Mouse (Mus musculus): Measurements from ENCODE around the gene Gnb1l. TPM values are rescaled to one million over a fixed set of nuclear protein-coding genes. Genes with fewer than 3 reads are reported as not detected.

The Gnb1l gene
- 1 to 10 TPM; 5.8 to 6.0 TPM for total RNA-seq (2021)
- long read RNA-seq, experiment 1, transcript Gnb1l-202 (8 exons, 3,549 nt) = major isoform, 6 of 16 reads
- long read RNA-seq, experiment 1, partial matches to known transcripts = 1 of 16 reads
- long read RNA-seq, experiment 1, other reads (novel, unspliced or antisense) = 7 of 16 reads
- long read RNA-seq, experiment 2, partial matches to known transcripts = 0 of 15 reads
- long read RNA-seq, experiment 2, other reads (novel, unspliced or antisense) = 8 of 15 reads

GRCm38 (mm10) chr16:18498558-18498990 is at the start of gene Gnb1l, which contains the start of gene Rtl10:
Gene Gnb1l, plus strand, starts transcription at chr16:18498713.
Gene Rtl10, plus strand, starts transcription at chr16:18498901.
- TF ChIP-seq CTCF (conservative IDR thresholded peaks at IDR 0.05) = no peak
- peak; percentile 93 to 97 for DNase-seq (ENCODE audit: low spot score in 2 of 2)
- H3K4me3 ChIP-seq = peak within 1 kb of the TSS; percentile 91
- H3K27ac ChIP-seq = peak within 1 kb of the TSS; percentile 94

DNA sequence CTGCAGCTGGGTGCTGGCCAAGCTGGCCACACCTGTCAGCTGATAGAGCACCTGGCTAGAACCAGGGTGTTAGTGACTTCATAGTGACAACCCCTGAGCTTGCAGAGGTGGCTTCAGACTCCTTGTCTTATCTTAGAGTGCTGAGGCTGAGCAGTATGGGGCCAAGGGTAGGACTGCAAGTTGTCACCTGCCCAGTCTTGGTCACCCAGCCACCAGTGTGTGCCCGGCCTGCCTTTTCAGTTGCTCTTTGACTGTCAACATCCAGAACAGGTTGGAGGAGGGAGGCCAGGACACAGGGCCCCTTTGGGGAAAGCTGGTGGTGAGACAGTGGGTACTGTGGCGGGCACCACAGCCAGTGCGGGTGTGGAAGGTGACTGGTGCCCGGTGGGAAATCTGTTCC is 49.5 kb upstream of the Gnb1l start:
- DNase-seq (ENCODE audit: low spot score in 2 of 2) = no peak
- Histone ChIP-seq H3K4me3 (no peak overlapping the region), H3K27ac (no peak overlapping the region)
- TF ChIP-seq CTCF (conservative IDR thresholded peaks at IDR 0.05) = no peak

DNA sequence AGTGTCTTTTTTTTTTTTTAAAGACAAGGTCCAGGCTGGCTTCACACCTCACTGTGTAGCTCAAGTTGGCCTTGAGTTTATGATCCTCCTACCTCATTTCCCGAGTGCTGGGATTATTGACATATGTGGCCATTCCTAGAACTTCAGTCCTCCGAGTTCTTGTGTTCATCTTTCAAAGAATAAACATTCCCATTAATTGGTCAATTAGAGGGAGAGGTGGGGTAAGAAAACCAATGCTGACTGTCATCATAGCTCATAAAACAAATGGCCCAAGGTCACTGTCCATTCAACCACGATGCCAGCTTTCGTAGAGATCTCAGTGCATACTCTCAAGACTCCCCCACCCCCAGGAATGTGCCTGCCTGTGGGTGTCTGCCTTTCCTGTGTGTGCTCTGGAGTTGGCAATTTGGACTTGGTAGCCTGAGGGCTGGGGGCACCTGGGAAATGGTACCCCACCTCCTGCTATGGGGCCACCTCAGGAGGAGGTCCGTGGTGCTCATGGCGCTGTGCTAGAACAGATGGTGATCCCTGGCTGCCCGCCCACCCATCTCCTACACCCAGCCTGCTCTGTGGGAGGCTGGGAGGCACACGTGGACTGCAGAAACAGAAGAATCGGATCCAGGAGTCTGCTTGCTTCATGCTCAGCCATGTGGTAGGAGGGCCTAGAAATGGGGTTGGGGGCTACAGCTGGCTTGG is 46.9 kb upstream of the Gnb1l start:
- H3K27ac ChIP-seq = peak overlapping the region; percentile 93
- DNase-seq (ENCODE audit: low spot score in 2 of 2) = peak; percentile 82
- no peak overlapping the region for H3K4me3 ChIP-seq
- no peak for TF ChIP-seq CTCF (conservative IDR thresholded peaks at IDR 0.05)

DNA sequence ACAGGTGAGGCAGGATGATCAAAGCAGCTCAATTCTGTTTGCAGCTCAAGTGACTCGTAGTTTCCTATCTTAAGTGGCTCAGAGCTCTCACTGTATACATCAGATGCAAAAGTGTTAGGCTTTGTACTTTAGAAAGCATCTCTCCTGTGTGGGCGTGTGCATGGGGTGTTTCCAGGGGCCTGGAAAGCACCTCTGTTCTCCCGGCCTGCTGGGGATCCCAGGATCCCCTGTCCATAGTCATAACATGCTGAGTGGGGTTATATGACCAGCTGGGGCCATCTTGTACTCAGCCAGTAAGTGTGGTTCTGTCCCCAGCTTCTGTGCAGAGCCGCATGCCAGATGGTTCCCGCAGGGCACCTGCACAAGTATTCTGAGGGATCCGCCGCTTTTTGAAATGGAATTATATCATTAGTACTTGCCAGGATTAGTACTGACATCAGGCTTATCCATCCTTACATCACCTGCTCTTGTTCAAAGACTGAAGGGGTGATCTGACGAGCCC is 46.1 kb upstream of the Gnb1l start:
- Histone ChIP-seq H3K4me3 (no peak overlapping the region; the same call in 1 of the 2 replicates), H3K27ac (peak overlapping the region; percentile 93)
- TF ChIP-seq CTCF (conservative IDR thresholded peaks at IDR 0.05) = no peak
- DNase-seq (ENCODE audit: low spot score in 2 of 2) = peak; percentile 32 to 58

- no peak for TF ChIP-seq CTCF (conservative IDR thresholded peaks at IDR 0.05)
- no peak for DNase-seq (ENCODE audit: low spot score in 2 of 2)
- peak overlapping the region; percentile 93 for H3K27ac ChIP-seq
- no peak overlapping the region for H3K4me3 ChIP-seq
These were observed 44.7 kb upstream of the Gnb1l start for GRCm38 (mm10) chr16:18453846-18454245.

- no peak for TF ChIP-seq CTCF (conservative IDR thresholded peaks at IDR 0.05)
- DNase-seq (ENCODE audit: low spot score in 2 of 2) = no peak
- H3K27ac ChIP-seq = no peak overlapping the region
These were observed 43.1 kb upstream of the Gnb1l start for GRCm38 (mm10) chr16:18455407-18455806.

DNA sequence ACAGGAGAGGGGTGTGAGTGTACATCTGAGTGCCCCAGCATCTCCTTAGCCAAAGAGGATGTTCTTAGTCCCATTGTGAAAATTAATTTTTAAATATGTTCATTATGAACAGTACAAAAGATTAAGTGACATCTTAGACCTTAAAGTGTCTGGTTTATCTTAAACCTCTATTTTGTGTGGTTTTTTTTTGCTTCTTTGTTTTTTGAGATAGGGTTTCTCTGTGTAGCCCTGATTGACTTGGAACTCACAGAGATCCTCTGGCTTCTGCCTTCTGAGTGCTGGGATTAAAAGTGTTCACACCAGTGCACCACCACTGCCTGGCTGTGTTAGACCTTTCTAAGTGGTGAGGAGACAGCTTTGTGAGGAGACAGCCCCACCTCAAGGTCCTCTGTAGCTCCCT is 39.9 kb upstream of the Gnb1l start:
- TF ChIP-seq CTCF (conservative IDR thresholded peaks at IDR 0.05) = no peak
- Histone ChIP-seq H3K4me3 (no peak overlapping the region), H3K27ac (peak overlapping the region; percentile 24; the same call in 1 of the 2 replicates)
- no peak for DNase-seq (ENCODE audit: low spot score in 2 of 2)

More at GRCm38 (mm10) chr16:18455407-18455806, 43.1 kb upstream of the Gnb1l start:
- H3K4me3 ChIP-seq = no peak overlapping the region

GRCm38 (mm10) chr16:18459335-18459954 is 39.1 kb upstream of the Gnb1l start:
- TF ChIP-seq CTCF (conservative IDR thresholded peaks at IDR 0.05) = no peak
- Histone ChIP-seq H3K4me3 (no peak overlapping the region), H3K27ac (peak overlapping the region; percentile 24)
- no peak for DNase-seq (ENCODE audit: low spot score in 2 of 2)

DNA sequence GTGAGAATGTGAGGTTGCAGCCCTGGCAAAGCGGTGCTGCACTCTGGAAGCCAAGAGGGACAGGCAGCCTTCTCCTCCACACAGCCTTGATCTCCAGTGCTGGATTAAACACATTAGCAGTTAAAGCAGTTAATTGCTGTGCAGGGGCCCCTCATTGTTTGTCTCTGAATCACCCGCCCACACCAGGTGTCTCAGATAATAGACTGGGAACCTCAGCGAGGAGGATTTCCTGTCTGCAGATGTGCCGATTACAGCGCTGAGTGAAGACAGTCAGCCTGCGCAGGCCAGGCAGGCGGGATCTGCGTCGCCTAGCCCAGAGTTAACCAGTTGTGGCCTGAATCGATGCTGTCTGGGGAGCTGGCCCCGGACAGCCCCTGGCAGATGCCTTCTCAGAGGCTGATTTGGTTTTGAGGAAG is 38.5 kb upstream of the Gnb1l start:
- H3K27ac ChIP-seq = peak overlapping the region; percentile 24; the same call in 1 of the 2 replicates

GRCm38 (mm10) chr16:18460826-18461225 is 37.7 kb upstream of the Gnb1l start:
- no peak for DNase-seq (ENCODE audit: low spot score in 2 of 2)
- TF ChIP-seq CTCF (conservative IDR thresholded peaks at IDR 0.05) = no peak
- Histone ChIP-seq H3K4me3 (no peak overlapping the region), H3K27ac (no peak overlapping the region)

More for the DNA sequence above, 38.5 kb upstream of the Gnb1l start:
- H3K4me3 ChIP-seq = no peak overlapping the region
- DNase-seq (ENCODE audit: low spot score in 2 of 2) = no peak
- TF ChIP-seq CTCF (conservative IDR thresholded peaks at IDR 0.05) = no peak

DNA sequence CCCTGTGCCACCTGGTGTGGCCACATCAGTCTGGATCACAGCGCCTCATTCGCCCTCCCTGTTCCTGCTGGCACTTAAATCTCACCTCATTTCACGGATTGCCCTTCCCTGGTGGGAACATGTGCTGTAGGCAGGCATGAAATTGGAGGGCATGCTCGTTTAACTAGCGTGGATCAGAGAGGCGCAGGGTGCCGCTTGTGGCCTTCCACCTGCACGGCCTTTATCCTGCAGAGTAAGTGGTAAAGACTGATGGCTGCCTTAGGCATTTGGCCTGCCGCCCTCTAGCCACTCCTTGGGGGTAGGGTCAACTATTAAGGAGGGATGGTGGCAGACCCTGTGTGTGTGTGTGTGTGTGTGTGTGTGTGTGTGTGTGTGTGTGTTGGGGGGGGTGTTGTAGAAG is 36.5 kb upstream of the Gnb1l start:
- Histone ChIP-seq H3K4me3 (no peak overlapping the region), H3K27ac (no peak overlapping the region)
- no peak for TF ChIP-seq CTCF (conservative IDR thresholded peaks at IDR 0.05)
- DNase-seq (ENCODE audit: low spot score in 2 of 2) = no peak

DNA sequence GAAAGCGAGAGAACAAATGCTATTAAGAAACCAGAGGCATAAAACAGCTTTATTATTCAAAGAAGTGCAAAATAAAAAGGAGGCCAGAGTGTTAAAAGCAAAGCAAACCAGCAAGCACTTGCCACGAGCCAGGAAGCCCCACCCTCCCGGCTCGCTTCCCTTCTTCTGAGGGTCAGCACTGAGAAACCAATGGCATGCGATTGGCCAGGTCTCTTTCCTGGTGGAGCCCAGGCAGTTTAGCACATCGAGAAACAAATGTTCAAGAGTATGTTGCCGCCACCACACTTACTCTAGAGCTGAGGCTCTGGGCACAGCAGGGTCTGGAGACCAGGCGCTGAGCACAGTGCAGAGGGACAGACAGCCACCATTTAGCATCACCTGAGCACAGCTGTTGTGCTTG is 35.9 kb upstream of the Gnb1l start:
- no peak for TF ChIP-seq CTCF (conservative IDR thresholded peaks at IDR 0.05)
- no peak for DNase-seq (ENCODE audit: low spot score in 2 of 2)
- no peak overlapping the region for H3K4me3 ChIP-seq
- H3K27ac ChIP-seq = peak overlapping the region; percentile 50; the same call in 1 of the 2 replicates

DNA sequence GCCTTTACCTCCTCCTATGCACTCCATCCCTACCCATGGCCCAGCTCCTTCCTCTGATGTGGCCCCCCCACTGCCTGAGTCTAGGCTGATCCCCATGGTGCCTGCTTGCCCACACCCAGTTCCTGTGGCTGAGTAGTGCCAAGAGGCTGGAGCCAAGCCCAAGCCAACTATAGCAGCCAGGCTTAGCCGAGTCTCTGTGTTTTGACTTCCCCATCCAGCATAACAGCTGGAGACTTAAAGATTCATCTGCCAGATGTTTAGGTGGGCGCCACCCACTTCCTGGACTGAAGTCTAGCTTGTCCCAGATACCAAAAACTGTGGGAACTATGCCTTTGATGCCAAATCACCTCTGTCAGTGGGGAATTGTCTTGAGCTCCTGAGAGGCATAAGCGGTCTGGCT is 34.2 kb upstream of the Gnb1l start:
- no peak for TF ChIP-seq CTCF (conservative IDR thresholded peaks at IDR 0.05)
- no peak overlapping the region for H3K4me3 ChIP-seq
- DNase-seq (ENCODE audit: low spot score in 2 of 2) = no peak
- peak overlapping the region; percentile 50 for H3K27ac ChIP-seq
